ENCODE assay signal across 8 mouse cellular contexts in genomic region chr11:16904302-16905011, GRCm38 (mm10). TPM values are rescaled to one million over a fixed set of nuclear protein-coding genes. Genes with fewer than 3 reads are reported as not detected.
DNase-seq lines count a peak whose midpoint lies in the region; TF ChIP-seq lines count a peak whose summit lies in the region.
"Had no signal": no experiment of that assay in that cellular context is flagged by ENCODE, and none has a peak within 500 bp of the region (broad histone marks: within the 10 kb centered on the region; RNA-seq: fewer than 3 reads in every experiment).

No protein-coding gene starts in this region.

- no peak for TF ChIP-seq POLR2A in brain, embryonic 14.5 days (IDR thresholded peaks at IDR 0.05; ENCODE audit: borderline replicate concordance, extremely low read depth, insufficient read depth, insufficient read length, poor library complexity, severe bottlenecking)

- intact Hi-C loops in left cerebral cortex, postnatal 4 days (cut with DNase I), result no loop called here

- peak; percentile 12 for DNase-seq in layer of hippocampus, adult 11-12 months (ENCODE audit: low spot score)
- DNase-seq in layer of hippocampus, adult 9-10 months (ENCODE audit: low spot score), result no peak
- DNase-seq in NIH3T3 (ENCODE audit: low read depth), result peak; percentile 61
- peak; percentile 17 for DNase-seq in brain, embryonic 14.5 days (ENCODE audit: low read depth)
- DNase-seq in left cerebral cortex, postnatal 4 days, result peak; percentile 19
- DNase-seq in spleen, adult 12 weeks (ENCODE audit: low spot score), result no peak
- no peak for DNase-seq in spleen, postnatal 36 days (ENCODE audit: low spot score in 2 of 2)
- DNase-seq: cerebellum, adult 18-20 months had no signal

- no peak for TF ChIP-seq CTCF in brain, embryonic 14.5 days (IDR thresholded peaks at IDR 0.05; ENCODE audit: borderline replicate concordance, extremely low read depth, insufficient read depth, insufficient read length)

RNA-seq across cellular contexts. Expression of gene Fbxo48, which starts 46.7 kb away (rescaled TPM):
- 1.7 and 2.3 TPM in 2 replicates for polyA plus RNA-seq in brain, embryonic 14.5 days (2012; rRNA removed)
- 1 to 10 TPM; 2.2 to 2.5 TPM for total RNA-seq in left cerebral cortex, postnatal 4 days (2021)

Comparison
In these comparisons a context has a peak if more than half of its experiments do, and no peak if none do; other contexts are left out.
1. DNase-seq: peak in layer of hippocampus, adult 11-12 months (single experiment), NIH3T3 (single experiment), brain, embryonic 14.5 days (single experiment) and left cerebral cortex, postnatal 4 days (single experiment); none in layer of hippocampus, adult 9-10 months (single experiment), spleen, adult 12 weeks (single experiment) and spleen, postnatal 36 days (0 of 2).